Mouse (Mus musculus) testis, adult 2 months (tissue): Measurements from ENCODE around the gene Nelfa.

ENCODE experiments used
- CTCF ChIP-seq: fragments of 200-500 bp; IDR thresholded peaks from 2 replicates; pipeline ENCODE4 v1.5.1; 2012; ENCODE audit warnings: low read depth, mild to moderate bottlenecking, inconsistent platforms, low read length, moderate library complexity; ENCODE audit not compliant: control insufficient read depth, insufficient read depth, insufficient replicate concordance
- POLR2A ChIP-seq: fragments of 200-500 bp; IDR thresholded peaks from 2 replicates; pipeline ENCODE4 v1.6.1; 2012; ENCODE audit warnings: low read depth, mild to moderate bottlenecking, inconsistent platforms, low read length, moderate library complexity; ENCODE audit not compliant: control insufficient read depth

GRCm38 (mm10) chr5:33935700-33936111, 507 bp downstream of the Nelfa start:
- TF ChIP-seq POLR2A = no peak
- no peak; the same call in 1 of the 2 replicates for TF ChIP-seq CTCF
